Mouse (Mus musculus): ENCODE results near the gene Gbf1. TPM values are rescaled to one million over a fixed set of nuclear protein-coding genes. Genes with fewer than 3 reads are reported as not detected.

Gbf1 gene
- 55.2 and 71.8 TPM in 2 replicates for polyA plus RNA-seq (2014; fragmentation: Nextera tagmentation; extraction: Ambion mirVana)

DNA sequence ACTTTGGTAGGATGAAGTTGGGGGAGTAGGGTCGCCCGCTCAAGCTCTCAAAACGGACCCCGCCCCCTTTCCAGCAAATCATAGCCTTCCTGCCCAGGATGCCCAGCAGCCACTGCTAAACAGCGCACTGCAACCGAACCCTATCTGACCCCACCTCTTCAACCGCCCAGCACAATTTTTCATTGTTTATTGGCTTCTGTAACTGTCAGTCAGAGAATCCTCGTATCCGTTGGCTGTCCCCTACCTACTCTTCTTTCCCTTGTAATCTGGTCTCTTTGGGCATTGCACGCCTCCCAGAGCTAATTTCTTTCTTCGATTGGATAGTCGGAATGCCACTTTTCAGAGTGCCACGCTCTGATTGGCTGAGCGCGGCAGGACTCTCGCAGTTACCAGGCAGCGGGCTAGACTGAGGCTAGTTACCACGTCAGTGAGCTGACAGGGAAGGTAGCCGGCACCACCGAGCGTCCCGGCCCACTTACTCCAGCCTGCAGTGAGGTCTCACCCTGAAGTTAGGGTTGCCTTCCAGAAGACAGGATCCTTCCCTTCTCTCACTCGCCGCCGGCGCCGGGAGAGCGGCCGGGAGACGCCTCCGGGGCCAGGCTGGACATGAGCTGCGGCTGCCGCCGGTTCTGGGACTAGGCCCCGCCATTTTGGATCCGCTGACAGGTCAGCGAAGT lies at the start of gene Gbf1:
Gene Gbf1 (plus strand): TSS at position 383 of the 677 bp plus-strand sequence.
- peak within 1 kb of the TSS; percentile 81 for H3K27ac ChIP-seq (replicated peaks; ENCODE audit: low read depth, low read length)
- peak within 1 kb of the TSS; percentile 90 for H3K4me2 ChIP-seq (ENCODE audit: low read length)
- no peaks in the 10 kb centered on the region for H3K36me3 ChIP-seq (ENCODE audit: control insufficient read depth, insufficient read depth, low read length)
- H3K9me3 ChIP-seq (ENCODE audit: control insufficient read depth, low read length): no peaks in the 10 kb centered on the region
- DNase-seq: peak; percentile 97
- peaks cover 32% of the 10 kb centered on the region for H3K4me1 ChIP-seq (ENCODE audit: control insufficient read depth, insufficient read depth, low read length)
- H3K9ac ChIP-seq (replicated peaks; ENCODE audit: low read length): peak within 1 kb of the TSS; percentile 77
- H3K27me3 ChIP-seq (ENCODE audit: control insufficient read depth, insufficient read depth, low read length): peaks cover 36% of the 10 kb centered on the region
- peak within 1 kb of the TSS; percentile 87 for H3K4me3 ChIP-seq (replicated peaks; ENCODE audit: low read depth, low read length)
- under 1% methylated on average over 37 of the region's 37 CpGs for WGBS
- peak; percentile 98 for ATAC-seq (ENCODE audit: low FRiP score, low TSS enrichment)

DNA sequence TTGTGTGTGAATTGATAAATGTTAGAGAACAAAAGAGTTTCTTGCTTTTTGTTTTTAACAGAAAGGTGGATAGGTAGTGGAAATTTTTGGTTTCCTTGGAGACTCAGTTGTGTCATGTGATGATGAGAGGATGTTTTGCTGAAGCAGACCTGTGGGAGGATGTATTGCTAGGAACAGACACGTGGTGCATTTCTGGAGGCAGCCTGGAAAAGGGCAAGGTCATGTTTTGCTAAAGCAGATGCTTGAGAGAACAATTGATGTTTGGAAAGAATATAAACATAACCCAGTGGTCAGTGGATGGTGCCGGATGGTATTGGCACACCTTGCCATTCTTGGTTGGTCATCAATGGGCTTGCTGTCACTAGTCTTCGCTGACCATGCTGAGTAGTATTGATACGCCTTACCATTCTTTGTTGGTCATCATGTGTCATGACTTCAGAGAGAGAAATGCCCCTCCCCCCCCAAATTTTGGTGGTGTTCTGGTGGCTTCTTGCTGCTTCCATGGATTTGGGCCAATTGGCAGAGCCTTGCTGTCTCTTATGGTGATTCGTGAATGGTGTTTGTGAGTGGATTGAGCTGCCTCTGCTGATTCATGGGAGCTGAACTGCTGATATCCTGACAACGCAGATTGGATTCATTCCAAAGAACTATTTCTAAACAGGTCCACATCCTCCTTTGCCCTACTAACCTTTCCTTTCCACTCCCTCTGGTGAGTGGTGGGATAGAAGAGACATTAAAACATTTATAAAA lies 48.7 kb upstream of the Gbf1 start:
- H3K9ac ChIP-seq (replicated peaks; ENCODE audit: low read length): no peak overlapping the region
- ATAC-seq (ENCODE audit: low FRiP score, low TSS enrichment): no peak
- no peak overlapping the region for H3K4me3 ChIP-seq (replicated peaks; ENCODE audit: low read depth, low read length)
- H3K4me1 ChIP-seq (ENCODE audit: control insufficient read depth, insufficient read depth, low read length): no peaks in the 10 kb centered on the region
- no peaks in the 10 kb centered on the region for H3K36me3 ChIP-seq (ENCODE audit: control insufficient read depth, insufficient read depth, low read length)
- no peaks in the 10 kb centered on the region for H3K9me3 ChIP-seq (ENCODE audit: control insufficient read depth, low read length)
- DNase-seq: no peak
- H3K27ac ChIP-seq (replicated peaks; ENCODE audit: low read depth, low read length): no peak overlapping the region
- no peak overlapping the region for H3K4me2 ChIP-seq (ENCODE audit: low read length)
- H3K27me3 ChIP-seq (ENCODE audit: control insufficient read depth, insufficient read depth, low read length): no peaks in the 10 kb centered on the region
- 91% methylated on average over 5 of the region's 6 CpGs for WGBS

DNA sequence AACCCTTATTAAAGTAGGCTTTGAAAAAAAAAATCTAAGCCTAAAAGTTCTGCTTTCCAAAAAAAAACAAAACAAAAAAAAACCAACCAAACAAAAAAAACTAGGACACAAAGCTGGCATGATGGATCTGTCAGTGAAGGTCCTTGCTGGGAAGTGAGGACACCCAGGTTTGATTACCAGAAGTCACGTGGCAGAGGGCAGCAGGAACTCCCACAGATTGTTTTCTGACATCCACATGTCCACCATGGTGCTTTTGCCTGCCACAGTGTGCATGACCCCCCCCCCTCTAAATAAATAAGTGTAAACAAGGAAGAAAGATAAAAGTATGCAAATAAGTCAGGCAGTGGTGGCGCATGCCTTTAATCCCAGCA lies 48.1 kb upstream of the Gbf1 start:
- H3K36me3 ChIP-seq (ENCODE audit: control insufficient read depth, insufficient read depth, low read length): no peaks in the 10 kb centered on the region
- H3K4me1 ChIP-seq (ENCODE audit: control insufficient read depth, insufficient read depth, low read length): no peaks in the 10 kb centered on the region
- no peak overlapping the region for H3K4me3 ChIP-seq (replicated peaks; ENCODE audit: low read depth, low read length)
- WGBS: 78% methylated on average over 2 of the region's 2 CpGs
- DNase-seq (no peak), ATAC-seq (ENCODE audit: low FRiP score, low TSS enrichment) (no peak)
- H3K9ac ChIP-seq (replicated peaks; ENCODE audit: low read length): no peak overlapping the region
- H3K9me3 ChIP-seq (ENCODE audit: control insufficient read depth, low read length): no peaks in the 10 kb centered on the region
- no peak overlapping the region for H3K4me2 ChIP-seq (ENCODE audit: low read length)
- H3K27me3 ChIP-seq (ENCODE audit: control insufficient read depth, insufficient read depth, low read length): no peaks in the 10 kb centered on the region
- H3K27ac ChIP-seq (replicated peaks; ENCODE audit: low read depth, low read length): no peak overlapping the region

DNA sequence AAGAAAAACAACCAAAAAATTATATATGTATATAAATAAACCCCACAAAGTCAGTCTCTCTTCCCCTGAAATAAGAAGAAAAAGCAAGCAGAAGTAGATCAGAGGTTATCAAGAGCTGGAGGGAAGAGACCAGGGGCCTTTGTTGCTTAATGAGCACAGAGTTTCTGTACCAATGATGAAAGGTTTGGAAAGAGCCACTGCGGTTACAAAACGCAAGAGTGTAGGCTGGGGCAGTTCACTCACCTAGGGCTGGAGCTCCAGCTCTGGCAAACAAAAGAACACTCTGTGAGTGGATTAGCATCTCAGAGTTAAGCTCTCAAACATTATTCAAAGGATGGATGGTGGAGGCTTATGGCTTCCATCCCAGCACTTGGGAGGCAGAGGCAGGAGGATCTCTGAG lies 42.1 kb upstream of the Gbf1 start:
- no peak for DNase-seq
- no peak for ATAC-seq (ENCODE audit: low FRiP score, low TSS enrichment)
- no peak overlapping the region for H3K9ac ChIP-seq (replicated peaks; ENCODE audit: low read length)
- no peak overlapping the region for H3K4me2 ChIP-seq (ENCODE audit: low read length)
- no peak overlapping the region for H3K4me3 ChIP-seq (replicated peaks; ENCODE audit: low read depth, low read length)
- WGBS: 70% methylated on average over 2 of the region's 2 CpGs
- no peak overlapping the region for H3K27ac ChIP-seq (replicated peaks; ENCODE audit: low read depth, low read length)
- no peaks in the 10 kb centered on the region for H3K36me3 ChIP-seq (ENCODE audit: control insufficient read depth, insufficient read depth, low read length)
- H3K4me1 ChIP-seq (ENCODE audit: control insufficient read depth, insufficient read depth, low read length): no peaks in the 10 kb centered on the region
- H3K9me3 ChIP-seq (ENCODE audit: control insufficient read depth, low read length): no peaks in the 10 kb centered on the region
- no peaks in the 10 kb centered on the region for H3K27me3 ChIP-seq (ENCODE audit: control insufficient read depth, insufficient read depth, low read length)

DNA sequence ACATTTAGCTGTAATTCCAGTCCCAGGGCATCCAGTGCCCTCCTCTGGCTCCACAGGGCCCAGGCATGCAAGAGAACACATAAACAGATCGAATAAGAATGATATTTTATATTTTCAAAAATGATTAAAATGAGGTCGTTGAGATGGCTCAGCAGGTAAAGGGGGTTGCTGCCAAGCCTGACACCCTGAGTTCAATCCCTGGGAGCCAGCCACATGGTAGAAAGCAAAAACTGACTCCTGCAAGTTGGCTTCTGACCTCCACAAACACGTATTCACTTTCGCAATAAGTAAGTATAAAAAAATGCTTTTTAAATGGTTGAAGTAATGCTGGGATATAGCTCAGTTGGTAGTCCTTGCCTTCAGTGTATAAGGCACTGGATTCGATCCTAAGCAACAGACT lies 41.5 kb upstream of the Gbf1 start:
- DNase-seq: no peak
- no peaks in the 10 kb centered on the region for H3K36me3 ChIP-seq (ENCODE audit: control insufficient read depth, insufficient read depth, low read length)
- H3K4me2 ChIP-seq (ENCODE audit: low read length): no peak overlapping the region
- H3K27me3 ChIP-seq (ENCODE audit: control insufficient read depth, insufficient read depth, low read length): no peaks in the 10 kb centered on the region
- no peaks in the 10 kb centered on the region for H3K9me3 ChIP-seq (ENCODE audit: control insufficient read depth, low read length)
- H3K4me1 ChIP-seq (ENCODE audit: control insufficient read depth, insufficient read depth, low read length): no peaks in the 10 kb centered on the region
- no peak overlapping the region for H3K27ac ChIP-seq (replicated peaks; ENCODE audit: low read depth, low read length)
- 91% methylated on average over 5 of the region's 5 CpGs for WGBS
- no peak overlapping the region for H3K9ac ChIP-seq (replicated peaks; ENCODE audit: low read length)
- ATAC-seq (ENCODE audit: low FRiP score, low TSS enrichment): no peak
- H3K4me3 ChIP-seq (replicated peaks; ENCODE audit: low read depth, low read length): no peak overlapping the region

DNA sequence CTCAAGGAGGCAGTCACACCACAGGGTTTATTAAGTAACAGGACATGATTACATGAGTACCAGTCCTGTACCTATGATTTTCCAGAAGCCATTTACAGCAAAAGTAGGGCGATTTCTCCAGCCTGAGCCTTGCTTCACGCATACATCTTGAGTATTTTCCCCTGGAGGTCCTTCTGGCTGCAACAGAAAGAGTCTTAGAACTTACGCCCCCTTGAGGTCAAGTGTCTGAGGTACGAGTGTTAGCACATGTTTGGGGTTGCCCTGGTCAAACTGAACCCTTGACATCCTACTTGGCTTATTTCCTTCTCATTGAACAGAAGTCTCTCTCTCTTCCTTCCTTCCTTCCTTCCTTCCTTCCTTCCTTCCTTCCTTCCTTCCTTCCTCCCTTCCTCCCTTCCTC lies 37.7 kb upstream of the Gbf1 start:
- no peak overlapping the region for H3K27ac ChIP-seq (replicated peaks; ENCODE audit: low read depth, low read length)
- no peak overlapping the region for H3K4me2 ChIP-seq (ENCODE audit: low read length)
- H3K36me3 ChIP-seq (ENCODE audit: control insufficient read depth, insufficient read depth, low read length): no peaks in the 10 kb centered on the region
- H3K27me3 ChIP-seq (ENCODE audit: control insufficient read depth, insufficient read depth, low read length): no peaks in the 10 kb centered on the region
- ATAC-seq (ENCODE audit: low FRiP score, low TSS enrichment) (no peak), DNase-seq (no peak)
- H3K9ac ChIP-seq (replicated peaks; ENCODE audit: low read length): no peak overlapping the region
- H3K4me3 ChIP-seq (replicated peaks; ENCODE audit: low read depth, low read length): no peak overlapping the region
- H3K9me3 ChIP-seq (ENCODE audit: control insufficient read depth, low read length): no peaks in the 10 kb centered on the region
- no peaks in the 10 kb centered on the region for H3K4me1 ChIP-seq (ENCODE audit: control insufficient read depth, insufficient read depth, low read length)
- 62% methylated on average over 4 of the region's 4 CpGs for WGBS

DNA sequence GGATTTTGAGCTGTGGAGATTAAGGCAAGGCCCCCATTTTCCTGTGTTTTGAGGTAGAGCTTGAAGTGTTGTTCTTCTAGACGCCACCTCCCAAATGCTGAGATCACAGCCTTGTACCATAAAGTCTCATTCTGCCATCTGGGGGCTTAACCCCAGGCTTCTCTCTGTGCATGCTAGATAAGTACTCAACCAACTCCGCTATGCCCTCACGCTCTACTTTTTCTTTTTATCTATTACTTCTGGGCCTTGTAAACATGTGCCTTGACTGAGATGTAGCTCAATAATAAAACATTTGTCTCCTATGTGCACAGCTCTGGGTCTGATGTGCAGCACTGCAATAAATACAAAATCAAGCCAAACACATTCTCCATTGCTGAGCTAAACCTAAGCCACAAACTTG lies 32.9 kb upstream of the Gbf1 start:
- DNase-seq (no peak), ATAC-seq (ENCODE audit: low FRiP score, low TSS enrichment) (no peak)
- no peaks in the 10 kb centered on the region for H3K36me3 ChIP-seq (ENCODE audit: control insufficient read depth, insufficient read depth, low read length)
- no peaks in the 10 kb centered on the region for H3K27me3 ChIP-seq (ENCODE audit: control insufficient read depth, insufficient read depth, low read length)
- H3K4me1 ChIP-seq (ENCODE audit: control insufficient read depth, insufficient read depth, low read length): no peaks in the 10 kb centered on the region
- H3K9me3 ChIP-seq (ENCODE audit: control insufficient read depth, low read length): no peaks in the 10 kb centered on the region
- no peak overlapping the region for H3K9ac ChIP-seq (replicated peaks; ENCODE audit: low read length)
- WGBS: 90% methylated on average over 3 of the region's 3 CpGs
- no peak overlapping the region for H3K4me3 ChIP-seq (replicated peaks; ENCODE audit: low read depth, low read length)
- no peak overlapping the region for H3K4me2 ChIP-seq (ENCODE audit: low read length)
- H3K27ac ChIP-seq (replicated peaks; ENCODE audit: low read depth, low read length): no peak overlapping the region

DNA sequence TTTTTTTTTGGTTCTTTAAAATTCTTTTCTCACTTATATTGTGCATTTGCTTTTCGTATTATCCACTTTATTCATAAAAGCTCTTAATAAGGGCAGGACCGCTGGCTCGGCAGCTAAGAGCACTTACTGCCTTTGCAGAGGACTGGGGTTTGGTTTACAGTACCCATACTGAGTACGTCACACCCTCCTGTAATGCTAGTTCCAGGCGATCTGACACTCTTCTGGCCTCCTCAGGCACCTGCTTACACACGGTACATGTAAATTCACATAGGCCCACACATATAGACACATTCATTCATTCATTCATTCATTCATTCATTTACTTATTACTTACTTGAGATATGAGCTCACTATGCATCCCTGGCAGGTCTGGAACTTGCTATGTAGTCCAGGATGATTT lies 31.4 kb upstream of the Gbf1 start:
- Histone ChIP-seq H3K27me3 (ENCODE audit: control insufficient read depth, insufficient read depth, low read length) (no peaks in the 10 kb centered on the region), H3K9ac (replicated peaks; ENCODE audit: low read length) (no peak overlapping the region), H3K36me3 (ENCODE audit: control insufficient read depth, insufficient read depth, low read length) (no peaks in the 10 kb centered on the region), H3K4me3 (replicated peaks; ENCODE audit: low read depth, low read length) (no peak overlapping the region), H3K9me3 (ENCODE audit: control insufficient read depth, low read length) (no peaks in the 10 kb centered on the region), H3K4me1 (ENCODE audit: control insufficient read depth, insufficient read depth, low read length) (no peaks in the 10 kb centered on the region), H3K4me2 (ENCODE audit: low read length) (no peak overlapping the region), H3K27ac (replicated peaks; ENCODE audit: low read depth, low read length) (no peak overlapping the region)
- WGBS: 85% methylated on average over 6 of the region's 6 CpGs
- no peak for DNase-seq
- no peak for ATAC-seq (ENCODE audit: low FRiP score, low TSS enrichment)

DNA sequence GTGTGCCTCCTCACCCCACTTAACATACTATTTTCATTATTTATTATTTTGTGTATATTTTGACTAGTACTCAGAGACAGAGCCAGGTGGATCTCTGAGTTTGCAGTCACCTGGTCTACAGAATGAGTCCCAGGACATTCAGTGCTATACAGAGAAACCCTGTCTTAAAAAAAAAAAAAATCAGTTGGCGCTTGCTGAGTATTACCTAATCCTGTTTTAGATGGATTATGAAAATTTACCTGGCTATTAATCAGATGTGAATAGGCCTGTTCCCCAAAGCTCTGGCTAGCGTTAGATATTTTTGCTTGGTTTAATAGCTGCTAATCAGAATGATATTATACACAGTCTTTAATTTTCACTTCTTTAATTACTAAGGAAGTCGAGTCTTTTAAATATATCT lies 28.4 kb upstream of the Gbf1 start:
- Histone ChIP-seq H3K4me3 (replicated peaks; ENCODE audit: low read depth, low read length) (no peak overlapping the region), H3K4me2 (ENCODE audit: low read length) (no peak overlapping the region), H3K9me3 (ENCODE audit: control insufficient read depth, low read length) (no peaks in the 10 kb centered on the region), H3K36me3 (ENCODE audit: control insufficient read depth, insufficient read depth, low read length) (no peaks in the 10 kb centered on the region), H3K4me1 (ENCODE audit: control insufficient read depth, insufficient read depth, low read length) (no peaks in the 10 kb centered on the region), H3K9ac (replicated peaks; ENCODE audit: low read length) (no peak overlapping the region), H3K27me3 (ENCODE audit: control insufficient read depth, insufficient read depth, low read length) (no peaks in the 10 kb centered on the region), H3K27ac (replicated peaks; ENCODE audit: low read depth, low read length) (no peak overlapping the region)
- WGBS: 86% methylated on average over 3 of the region's 3 CpGs
- DNase-seq (no peak), ATAC-seq (ENCODE audit: low FRiP score, low TSS enrichment) (no peak)

All from midbrain, embryonic 14.5 days (tissue).